Comparison of ENCODE assay signal across 10 mouse cellular contexts in the genomic region with DNA sequence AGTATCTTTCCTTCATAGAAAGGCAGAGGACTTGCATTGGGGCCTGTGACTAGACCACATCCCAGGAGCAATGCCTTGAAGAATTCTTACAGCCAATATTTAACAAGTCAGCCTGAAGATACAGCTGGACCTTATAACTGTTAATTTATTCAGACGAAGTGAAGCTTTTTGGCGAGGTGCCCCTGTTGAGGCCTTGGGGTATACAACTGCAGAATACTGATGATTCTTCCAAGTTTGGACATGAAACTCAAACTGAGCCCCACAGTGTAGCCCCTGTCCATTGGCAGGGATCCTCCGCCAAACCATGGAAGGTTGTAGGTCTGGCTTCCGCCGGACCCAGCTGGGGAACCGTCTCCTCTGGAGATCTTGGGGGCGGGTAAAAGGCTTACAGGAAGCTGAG. TPM values are rescaled to one million over a fixed set of nuclear protein-coding genes. Genes with fewer than 3 reads are reported as not detected.
A peak's percentile ranks its signal among the peaks of the same experiment; 100 is the strongest.
DNase-seq lines count a peak whose midpoint lies in the region; ATAC-seq lines count a peak whose summit lies in the region.
"Had no signal": no experiment of that assay in that cellular context is flagged by ENCODE, and none has a peak within 500 bp of the region (broad histone marks: within the 10 kb centered on the region; RNA-seq: fewer than 3 reads in every experiment).

No protein-coding gene starts in this region.

- no peaks in the 10 kb centered on the region for H3K36me3 ChIP-seq in midbrain, embryonic 13.5 days
- H3K36me3 ChIP-seq in midbrain, embryonic 11.5 days (ENCODE audit: control insufficient read depth, insufficient read depth, low read length): no peaks in the 10 kb centered on the region
- H3K36me3 ChIP-seq in midbrain, embryonic 16.5 days (ENCODE audit: control insufficient read depth, insufficient read depth, low read length): no peaks in the 10 kb centered on the region
- H3K36me3 ChIP-seq: liver, embryonic 15.5 days had no signal

- no peaks in the 10 kb centered on the region for H3K4me1 ChIP-seq in midbrain, embryonic 13.5 days (replicated peaks)
- no peaks in the 10 kb centered on the region for H3K4me1 ChIP-seq in midbrain, embryonic 11.5 days (ENCODE audit: control insufficient read depth, insufficient read depth, low read length)
- no peaks in the 10 kb centered on the region for H3K4me1 ChIP-seq in midbrain, embryonic 16.5 days (ENCODE audit: control insufficient read depth, insufficient read depth, low read length)
- H3K4me1 ChIP-seq: liver, embryonic 15.5 days had no signal

- H3K9ac ChIP-seq in midbrain, embryonic 13.5 days (replicated peaks): no peak overlapping the region
- no peak overlapping the region for H3K9ac ChIP-seq in midbrain, embryonic 11.5 days (ENCODE audit: low read length)
- no peak overlapping the region for H3K9ac ChIP-seq in midbrain, embryonic 16.5 days (ENCODE audit: low read depth, low read length)
- H3K9ac ChIP-seq: liver, embryonic 15.5 days had no signal

- peak; percentile 37 for ATAC-seq in midbrain, embryonic 13.5 days
- ATAC-seq in midbrain, embryonic 11.5 days (ENCODE audit: low FRiP score): no peak
- peak; percentile 88 for ATAC-seq in midbrain, embryonic 16.5 days

- H3K9me3 ChIP-seq in midbrain, embryonic 13.5 days: peaks cover 5% of the 10 kb centered on the region; the same call in 1 of the 2 replicates
- no peaks in the 10 kb centered on the region for H3K9me3 ChIP-seq in midbrain, embryonic 11.5 days (ENCODE audit: control insufficient read depth, low read length)
- no peaks in the 10 kb centered on the region for H3K9me3 ChIP-seq in midbrain, embryonic 16.5 days (replicated peaks; ENCODE audit: control insufficient read depth, low read length, poor library complexity, severe bottlenecking)
- H3K9me3 ChIP-seq: liver, embryonic 15.5 days had no signal

- H3K27me3 ChIP-seq in midbrain, embryonic 13.5 days: no peaks in the 10 kb centered on the region
- H3K27me3 ChIP-seq in midbrain, embryonic 11.5 days (ENCODE audit: control insufficient read depth, insufficient read depth, low read length): no peaks in the 10 kb centered on the region
- H3K27me3 ChIP-seq in midbrain, embryonic 16.5 days (ENCODE audit: control insufficient read depth, insufficient read depth, low read depth, low read length): no peaks in the 10 kb centered on the region
- H3K27me3 ChIP-seq: liver, embryonic 15.5 days had no signal

- 91% methylated on average over 7 of the region's 7 CpGs for WGBS in midbrain, embryonic 13.5 days
- WGBS in midbrain, embryonic 11.5 days: 84% methylated on average over 7 of the region's 7 CpGs
- WGBS in midbrain, embryonic 16.5 days: 78% methylated on average over 7 of the region's 7 CpGs

- intact Hi-C loops in heart, postnatal 25 days (cut with DNase I): no loop called here

- no peak overlapping the region for H3K4me2 ChIP-seq in midbrain, embryonic 13.5 days (replicated peaks)
- H3K4me2 ChIP-seq in midbrain, embryonic 11.5 days: no peak overlapping the region
- H3K4me2 ChIP-seq in midbrain, embryonic 16.5 days (ENCODE audit: low read length): no peak overlapping the region
- H3K4me2 ChIP-seq: liver, embryonic 15.5 days had no signal

- peak; percentile 56 for DNase-seq in gastrocnemius, postnatal 10 days
- DNase-seq in gastrocnemius, adult 8-10 months (ENCODE audit: low spot score in 2 of 2): no peak
- no peak for DNase-seq in midbrain, embryonic 11.5 days (ENCODE audit: low spot score, missing footprints)
- peak; percentile 9 for DNase-seq in heart, postnatal 25 days (ENCODE audit: low spot score)
- DNase-seq in adrenal gland, postnatal 4 days (ENCODE audit: low spot score in 2 of 2): no peak
- DNase-seq in spleen, postnatal 4 days (ENCODE audit: low spot score in 2 of 2): no peak

- H3K4me3 ChIP-seq in midbrain, embryonic 13.5 days (replicated peaks): no peak overlapping the region
- H3K4me3 ChIP-seq in midbrain, embryonic 11.5 days (ENCODE audit: low read depth, low read length): no peak overlapping the region
- no peak overlapping the region for H3K4me3 ChIP-seq in midbrain, embryonic 16.5 days (ENCODE audit: low read depth, low read length)
- H3K4me3 ChIP-seq: liver, embryonic 15.5 days had no signal

- H3K27ac ChIP-seq in midbrain, embryonic 13.5 days: no peak overlapping the region
- no peak overlapping the region for H3K27ac ChIP-seq in midbrain, embryonic 11.5 days (ENCODE audit: low read depth, low read length)
- H3K27ac ChIP-seq in midbrain, embryonic 16.5 days (ENCODE audit: low read length): no peak overlapping the region
- H3K27ac ChIP-seq: liver, embryonic 15.5 days had no signal

RNA-seq across cellular contexts. Expression of a gene that starts 12.7 kb away (rescaled TPM):
- total RNA-seq in gastrocnemius, postnatal 10 days (2021): not detected
- total RNA-seq in gastrocnemius, adult 8-10 months (2022): not detected
- not detected in 2 replicates for polyA plus RNA-seq in midbrain, embryonic 13.5 days (2015; fragmentation: Nextera tagmentation; extraction: Ambion mirVana)
- not detected in 2 replicates for polyA plus RNA-seq in midbrain, embryonic 11.5 days (2014; fragmentation: Nextera tagmentation; extraction: Ambion mirVana)
- not detected for total RNA-seq in heart, postnatal 25 days (2021)
- not detected in 2 replicates for polyA plus RNA-seq in midbrain, embryonic 16.5 days (2015; fragmentation: Nextera tagmentation; extraction: Ambion mirVana)
- 1 to 10 TPM in 1 of 2 experiments, not detected in 1; 1.0 TPM for total RNA-seq in adrenal gland, postnatal 4 days (2021)
- total RNA-seq: hematopoietic stem cell, adult 5-6 weeks had no signal

Comparison
In these comparisons a context has a peak if more than half of its experiments do, and no peak if none do; other contexts are left out.
1. DNase-seq: peak in gastrocnemius, postnatal 10 days (single experiment) and heart, postnatal 25 days (single experiment); none in gastrocnemius, adult 8-10 months (0 of 2), midbrain, embryonic 11.5 days (single experiment), adrenal gland, postnatal 4 days (0 of 2) and spleen, postnatal 4 days (0 of 2).